Mouse (Mus musculus): ENCODE results near the gene Tubgcp6.

- TF ChIP-seq MAX (IDR thresholded peaks at IDR 0.05), result no peak
- no peak for TF ChIP-seq CTCF (IDR thresholded peaks at IDR 0.05; ENCODE audit: control insufficient read depth, insufficient read depth, insufficient read length)
- no peak for TF ChIP-seq MYOG (IDR thresholded peaks at IDR 0.05; ENCODE audit: control insufficient read depth, extremely low read depth, insufficient read length)
- no peak for TF ChIP-seq MYOD1 (IDR thresholded peaks at IDR 0.05; ENCODE audit: control insufficient read depth, insufficient read length, low read depth)
Measured at GRCm38 (mm10) chr15:89140659-89141252, 17.8 kb upstream of the Tubgcp6 start, which contains the start of gene Mapk12.
